Mouse (Mus musculus) CH12.LX (cell line): Measurements from ENCODE around the gene Fbxl14.

Experiments
- CTCF ChIP-seq, 2 experiments: IDR thresholded peaks in 1 of 2; conservative IDR thresholded peaks in 1 of 2; 2 replicates each; pipeline ENCODE4 v1.5.1; 2011 to 2012; ENCODE audit warnings: low read depth in 2 of 2, low read length in 2 of 2, improper control_type of control experiment in 1 of 2, inconsistent platforms in 1 of 2, mild to moderate bottlenecking in 1 of 2, moderate library complexity in 1 of 2
- ELF1 ChIP-seq: IDR thresholded peaks from 2 replicates; pipeline ENCODE4 v1.6.1; 2014; ENCODE audit warnings: low read depth, mild to moderate bottlenecking, inconsistent platforms, low read length, improper control_type of control experiment
- EP300 ChIP-seq: IDR thresholded peaks from 2 replicates; pipeline ENCODE4 v1.6.1; 2011; ENCODE audit warnings: low read length, improper control_type of control experiment
- KAT2A ChIP-seq: IDR thresholded peaks from 2 replicates; pipeline ENCODE4 v1.6.1; 2012; ENCODE audit warnings: low read length, improper control_type of control experiment, inconsistent platforms; ENCODE audit not compliant: insufficient replicate concordance
- POLR2A ChIP-seq: IDR thresholded peaks from 2 replicates; pipeline ENCODE4 v1.6.1; 2011; ENCODE audit warnings: low read depth, mild to moderate bottlenecking, improper control_type of control experiment, low read length
- POLR2AphosphoS2 ChIP-seq: IDR thresholded peaks from 2 replicates; pipeline ENCODE4 v1.6.1; 2011; ENCODE audit warnings: low read depth, low read length, improper control_type of control experiment
- SIN3A ChIP-seq: IDR thresholded peaks from 2 replicates; pipeline ENCODE4 v1.6.1; 2012; ENCODE audit warnings: low read length, improper control_type of control experiment, inconsistent platforms

DNA sequence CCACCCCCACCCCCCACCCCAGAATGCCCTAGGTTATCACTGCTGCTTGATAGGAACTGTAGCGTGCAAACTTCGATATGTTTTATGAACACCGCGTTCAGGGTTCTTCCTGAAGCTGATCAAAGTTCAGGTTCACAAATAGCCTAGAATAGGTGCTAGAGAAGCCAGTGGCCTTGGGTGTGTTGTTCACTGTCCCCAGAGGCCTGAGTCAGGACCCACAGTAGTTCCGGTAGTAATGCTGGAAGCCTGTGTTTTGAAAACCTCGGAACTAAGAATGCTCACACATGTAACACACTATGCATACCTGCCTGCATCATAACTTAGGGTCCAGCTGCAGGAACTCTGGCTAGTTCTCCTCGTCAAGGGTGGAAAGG, 7.6 kb downstream of the Fbxl14 start:
- TF ChIP-seq CTCF (conservative IDR thresholded peaks at IDR 0.05 in 1 of 2, IDR thresholded peaks at IDR 0.05 in 1 of 2; ENCODE audit: low read depth in 2 of 2, low read length in 2 of 2) (no peak), ELF1 (no peak), POLR2A (no peak), SIN3A (no peak), KAT2A (no peak), POLR2AphosphoS2 (no peak), EP300 (no peak)
